Mouse (Mus musculus): ENCODE measurements at regions not wholly inside any gene's neighbourhood (a gene's known extent, or its start where the extent isn't known, plus 50 kb on each side); places are given as distances from the start of the nearest gene placed in this dataset.
"Not testable (repeated sequence)": the region's sequence is repeated elsewhere in the genome, so short reads cannot be mapped to it uniquely, and the experiment has no call there.

DNA sequence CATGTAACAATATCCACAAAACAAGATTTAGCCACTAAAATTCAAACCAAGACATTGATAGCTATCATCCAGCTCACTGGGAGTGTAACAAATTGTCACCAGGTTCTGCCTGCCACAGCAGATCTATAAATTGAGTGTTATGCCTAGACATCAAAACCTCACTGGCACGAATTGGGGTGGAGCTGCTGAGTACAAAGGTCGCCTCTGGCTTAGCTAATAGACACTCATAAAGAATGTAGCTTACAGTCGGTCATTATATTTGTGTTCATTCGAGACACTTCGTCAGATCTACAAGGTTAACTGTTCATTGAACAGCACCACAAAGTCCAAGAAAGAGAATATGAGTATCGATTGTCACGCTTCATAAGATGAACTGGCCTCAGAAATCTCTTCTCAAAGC, 1121.3 kb downstream of the Galc start:
- Histone ChIP-seq H3K4me1 (replicated peaks; ENCODE audit: control insufficient read depth, insufficient read depth, low read length) (no peaks in the 10 kb centered on the region), H3K4me2 (ENCODE audit: low read depth, low read length) (no peak overlapping the region), H3K36me3 (ENCODE audit: control insufficient read depth, insufficient read depth, low read length) (no peaks in the 10 kb centered on the region), H3K27me3 (ENCODE audit: control insufficient read depth, insufficient read depth, low read depth, low read length) (no peaks in the 10 kb centered on the region), H3K27ac (ENCODE audit: low read length) (no peak overlapping the region), H3K4me3 (ENCODE audit: low read length) (no peak overlapping the region), H3K9ac (ENCODE audit: low read length) (no peak overlapping the region), H3K9me3 (ENCODE audit: control insufficient read depth, low read length) (no peaks in the 10 kb centered on the region)
- WGBS = 66% methylated on average over 7 of the region's 7 CpGs
- no peak for ATAC-seq (ENCODE audit: low read depth)

DNA sequence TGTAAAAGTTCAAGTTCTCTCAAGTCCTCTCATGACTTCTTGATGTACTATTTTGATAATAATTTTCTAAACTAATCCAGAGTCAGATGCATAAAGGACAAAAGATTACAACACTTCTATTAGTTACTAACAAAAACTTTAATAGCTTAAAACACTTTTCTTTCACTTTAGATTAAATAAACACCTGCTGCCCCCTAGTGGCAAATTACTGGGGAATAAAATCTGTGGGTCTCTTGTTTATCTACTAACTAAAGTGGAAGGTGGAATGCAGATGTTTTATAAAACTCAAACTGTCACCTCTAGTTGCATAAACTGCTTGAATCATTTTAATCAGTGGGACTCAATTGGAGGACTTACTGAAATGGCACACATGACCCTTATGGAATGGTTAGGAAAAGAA, 1129.0 kb downstream of the Galc start:
- Histone ChIP-seq H3K36me3 (ENCODE audit: control insufficient read depth, insufficient read depth, low read length) (no peaks in the 10 kb centered on the region), H3K4me1 (replicated peaks; ENCODE audit: control insufficient read depth, insufficient read depth, low read length) (no peaks in the 10 kb centered on the region), H3K27ac (ENCODE audit: low read length) (no peak overlapping the region), H3K9me3 (ENCODE audit: control insufficient read depth, low read length) (no peaks in the 10 kb centered on the region), H3K9ac (ENCODE audit: low read length) (no peak overlapping the region), H3K4me3 (ENCODE audit: low read length) (no peak overlapping the region), H3K4me2 (ENCODE audit: low read depth, low read length) (no peak overlapping the region), H3K27me3 (ENCODE audit: control insufficient read depth, insufficient read depth, low read depth, low read length) (no peaks in the 10 kb centered on the region)
- no peak for ATAC-seq (ENCODE audit: low read depth)

DNA sequence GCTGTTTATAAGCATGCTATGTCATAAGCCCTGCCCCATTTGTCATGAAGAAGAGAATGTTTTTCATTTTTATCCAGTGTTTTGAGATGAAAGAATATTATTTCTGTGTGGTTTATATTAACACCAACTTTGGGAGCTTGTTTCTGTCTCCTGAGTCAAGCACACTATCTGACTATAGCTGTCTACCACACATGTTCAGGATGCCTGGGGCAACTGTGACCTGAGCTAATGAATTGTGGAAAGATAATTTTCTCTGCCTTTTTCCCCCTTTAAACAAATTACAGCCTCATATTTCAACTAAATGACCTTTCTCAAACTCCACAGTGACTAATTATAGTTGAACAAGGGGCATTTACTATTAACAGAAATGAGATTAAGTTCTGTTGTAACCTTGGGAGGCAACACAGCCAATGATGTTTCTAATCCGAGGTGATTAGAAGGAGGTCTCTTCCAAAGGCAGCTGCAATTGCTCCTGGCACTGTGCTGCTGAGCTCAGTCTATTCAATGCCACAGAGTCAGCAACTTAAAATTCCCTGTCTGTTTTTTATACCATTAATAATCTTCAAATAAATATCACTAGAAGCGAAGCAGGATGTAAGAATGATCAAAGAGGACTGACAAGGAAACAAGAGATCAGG, 1168.6 kb downstream of the Galc start:
- no peak overlapping the region for H3K4me3 ChIP-seq (ENCODE audit: low read length)
- no peak overlapping the region for H3K27ac ChIP-seq (ENCODE audit: low read length)
- H3K4me1 ChIP-seq (replicated peaks; ENCODE audit: control insufficient read depth, insufficient read depth, low read length) = no peaks in the 10 kb centered on the region
- no peak overlapping the region for H3K4me2 ChIP-seq (ENCODE audit: low read depth, low read length)
- no peak overlapping the region for H3K9ac ChIP-seq (ENCODE audit: low read length)
- H3K9me3 ChIP-seq (ENCODE audit: control insufficient read depth, low read length) = no peaks in the 10 kb centered on the region
- no peak for ATAC-seq (ENCODE audit: low read depth)
- 44% methylated on average over 2 of the region's 2 CpGs for WGBS
- H3K36me3 ChIP-seq (ENCODE audit: control insufficient read depth, insufficient read depth, low read length) = no peaks in the 10 kb centered on the region
- H3K27me3 ChIP-seq (ENCODE audit: control insufficient read depth, insufficient read depth, low read depth, low read length) = no peaks in the 10 kb centered on the region

DNA sequence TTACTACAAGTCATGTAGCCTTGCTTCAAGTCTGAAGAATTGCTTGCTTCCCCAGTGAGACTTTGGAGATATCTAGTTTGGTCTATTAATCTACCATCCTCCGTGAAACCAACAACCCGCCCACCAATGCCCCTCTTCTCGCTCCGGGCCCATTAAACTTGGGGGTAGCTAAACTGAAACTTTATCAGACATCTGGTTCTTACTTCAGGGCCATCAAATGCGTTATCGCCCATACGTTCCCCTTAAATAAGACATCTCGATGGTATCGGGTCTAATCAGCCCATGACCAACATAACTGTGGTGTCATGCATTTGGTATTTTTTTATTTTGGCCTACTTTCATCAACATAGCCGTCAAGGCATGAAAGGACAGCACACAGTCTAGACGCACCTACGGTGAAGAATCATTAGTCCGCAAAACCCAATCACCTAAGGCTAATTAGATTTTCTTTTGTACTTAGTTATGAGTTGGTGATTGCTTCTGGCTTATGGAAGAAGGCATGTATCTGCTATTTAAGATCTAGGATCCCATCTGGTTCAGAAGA, 1197.8 kb downstream of the Galc start:
- 89% methylated on average over 10 of the region's 13 CpGs for WGBS
- H3K36me3 ChIP-seq (ENCODE audit: control insufficient read depth, insufficient read depth, low read length); H3K27me3 ChIP-seq (ENCODE audit: control insufficient read depth, insufficient read depth, low read depth, low read length); H3K4me3 ChIP-seq (ENCODE audit: low read length); H3K4me1 ChIP-seq (replicated peaks; ENCODE audit: control insufficient read depth, insufficient read depth, low read length); H3K9me3 ChIP-seq (ENCODE audit: control insufficient read depth, low read length); H3K27ac ChIP-seq (ENCODE audit: low read length); H3K9ac ChIP-seq (ENCODE audit: low read length); H3K4me2 ChIP-seq (ENCODE audit: low read depth, low read length): not testable (repeated sequence)
- ATAC-seq (ENCODE audit: low read depth) = peak; percentile 100

DNA sequence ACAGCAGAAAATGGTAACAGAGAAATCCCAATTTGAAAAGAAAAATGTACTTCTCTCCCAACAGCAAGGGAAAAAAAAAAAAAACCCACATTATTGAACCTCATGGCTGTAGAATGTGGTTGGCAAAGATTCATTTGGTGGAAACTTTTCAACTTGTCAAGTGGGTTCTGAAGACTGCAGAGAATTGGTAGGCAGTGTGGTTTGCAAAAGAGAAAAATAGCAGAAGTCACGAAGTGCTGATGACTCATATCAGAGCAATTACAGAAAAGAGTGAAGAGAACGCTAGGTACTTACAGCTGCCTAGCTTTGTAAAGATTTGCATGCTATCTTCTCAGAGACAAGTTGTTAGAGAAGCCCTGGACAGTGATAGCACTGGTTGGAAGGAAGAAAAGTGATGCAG, 1211.6 kb downstream of the Galc start:
- no peaks in the 10 kb centered on the region for H3K4me1 ChIP-seq (replicated peaks; ENCODE audit: control insufficient read depth, insufficient read depth, low read length)
- H3K36me3 ChIP-seq (ENCODE audit: control insufficient read depth, insufficient read depth, low read length) = no peaks in the 10 kb centered on the region
- WGBS = 44% methylated on average over 2 of the region's 2 CpGs
- H3K27ac ChIP-seq (ENCODE audit: low read length) = no peak overlapping the region
- H3K9ac ChIP-seq (ENCODE audit: low read length) = no peak overlapping the region
- no peak for ATAC-seq (ENCODE audit: low read depth)
- H3K4me2 ChIP-seq (ENCODE audit: low read depth, low read length) = no peak overlapping the region
- peaks cover 3% of the 10 kb centered on the region; the same call in 1 of the 2 replicates for H3K9me3 ChIP-seq (ENCODE audit: control insufficient read depth, low read length)
- no peaks in the 10 kb centered on the region for H3K27me3 ChIP-seq (ENCODE audit: control insufficient read depth, insufficient read depth, low read depth, low read length)
- no peak overlapping the region for H3K4me3 ChIP-seq (ENCODE audit: low read length)
